Comparison of ENCODE assay signal across 25 mouse cellular contexts in the genomic region with DNA sequence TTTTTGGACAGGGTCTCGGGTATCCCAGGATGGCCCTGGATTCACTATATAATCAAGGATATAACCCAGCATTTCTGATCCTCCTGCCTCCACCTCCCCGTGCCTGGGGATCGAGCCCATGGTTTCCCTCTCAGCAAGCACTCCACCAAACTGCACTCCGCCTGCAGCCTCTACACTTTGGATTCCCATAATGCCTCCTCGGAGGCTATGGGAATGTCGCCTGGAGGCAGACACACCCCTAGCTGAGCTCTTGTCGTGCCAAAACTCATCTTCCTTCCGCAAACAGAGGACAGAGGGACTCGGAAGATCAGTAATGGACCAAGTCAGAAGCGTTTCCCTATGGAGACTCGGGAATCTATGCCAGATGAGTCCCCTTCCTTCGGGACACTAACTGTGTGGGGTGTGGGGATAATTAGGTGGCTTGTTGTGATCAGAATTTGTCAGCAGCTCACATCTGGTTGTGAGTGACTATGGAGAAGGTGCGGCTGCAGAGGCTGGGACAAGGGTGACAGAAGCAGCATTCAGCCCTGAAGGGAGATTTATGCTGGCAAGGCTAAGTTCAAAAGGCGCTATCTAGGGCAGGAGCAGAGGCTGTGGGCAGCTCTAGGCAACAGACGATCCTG. TPM values are rescaled to one million over a fixed set of nuclear protein-coding genes. Genes with fewer than 3 reads are reported as not detected.
A peak's percentile ranks its signal among the peaks of the same experiment; 100 is the strongest.
DNase-seq lines count a peak whose midpoint lies in the region; ATAC-seq and TF ChIP-seq lines count a peak whose summit lies in the region.
"Had no signal": no experiment of that assay in that cellular context is flagged by ENCODE, and none has a peak within 500 bp of the region (broad histone marks: within the 10 kb centered on the region; RNA-seq: fewer than 3 reads in every experiment).

No protein-coding gene starts in this region.

- H3K27ac ChIP-seq in kidney, embryonic 16.5 days (ENCODE audit: low read length): no peak overlapping the region
- H3K27ac ChIP-seq in neural tube, embryonic 11.5 days (ENCODE audit: low read depth, low read length): no peak overlapping the region
- no peak overlapping the region for H3K27ac ChIP-seq in neural tube, embryonic 15.5 days (replicated peaks)
- H3K27ac ChIP-seq in limb, embryonic 15.5 days: peak overlapping the region; percentile 5; the same call in 1 of the 2 replicates
- no peak overlapping the region for H3K27ac ChIP-seq in midbrain, postnatal 0 days (ENCODE audit: low read depth, low read length)
- H3K27ac ChIP-seq: forebrain, embryonic 13.5 days; heart, embryonic 10.5 days; heart, embryonic 15.5 days; hindbrain, embryonic 14.5 days; kidney, postnatal 0 days; liver, embryonic 14.5 days; midbrain, embryonic 12.5 days had no signal

- peaks cover 13% of the 10 kb centered on the region for H3K36me3 ChIP-seq in kidney, embryonic 16.5 days (ENCODE audit: insufficient read depth, low read length)
- H3K36me3 ChIP-seq in neural tube, embryonic 11.5 days (ENCODE audit: control insufficient read depth, insufficient read depth, low read length): peaks cover 4% of the 10 kb centered on the region; the same call in 1 of the 2 replicates
- peaks cover 7% of the 10 kb centered on the region; the same call in 1 of the 2 replicates for H3K36me3 ChIP-seq in neural tube, embryonic 15.5 days
- peaks cover 15% of the 10 kb centered on the region for H3K36me3 ChIP-seq in limb, embryonic 15.5 days
- peaks cover 5% of the 10 kb centered on the region for H3K36me3 ChIP-seq in midbrain, postnatal 0 days (ENCODE audit: insufficient read depth, low read length)

- 54% methylated on average over 15 of the region's 15 CpGs for WGBS in kidney, embryonic 16.5 days
- 54% methylated on average over 15 of the region's 15 CpGs for WGBS in neural tube, embryonic 11.5 days
- 34% methylated on average over 15 of the region's 15 CpGs for WGBS in neural tube, embryonic 15.5 days
- WGBS in limb, embryonic 15.5 days: 39% methylated on average over 15 of the region's 15 CpGs
- WGBS in midbrain, postnatal 0 days: 59% methylated on average over 15 of the region's 15 CpGs

- no peak overlapping the region for H3K4me2 ChIP-seq in kidney, embryonic 16.5 days (replicated peaks; ENCODE audit: low read depth, low read length)
- no peak overlapping the region for H3K4me2 ChIP-seq in neural tube, embryonic 11.5 days (ENCODE audit: low read depth)
- no peak overlapping the region for H3K4me2 ChIP-seq in neural tube, embryonic 15.5 days
- H3K4me2 ChIP-seq in limb, embryonic 15.5 days: no peak overlapping the region
- H3K4me2 ChIP-seq in midbrain, postnatal 0 days (ENCODE audit: low read depth, low read length, poor library complexity, severe bottlenecking): no peak overlapping the region
- H3K4me2 ChIP-seq: forebrain, embryonic 13.5 days; heart, embryonic 15.5 days; hindbrain, embryonic 14.5 days; midbrain, embryonic 12.5 days had no signal

- H3K4me1 ChIP-seq in kidney, embryonic 16.5 days (ENCODE audit: insufficient read depth, low read length): peaks cover 19% of the 10 kb centered on the region
- H3K4me1 ChIP-seq in neural tube, embryonic 11.5 days (ENCODE audit: control insufficient read depth, insufficient read depth, low read length): peaks cover 6% of the 10 kb centered on the region
- H3K4me1 ChIP-seq in neural tube, embryonic 15.5 days: peaks cover 27% of the 10 kb centered on the region
- peaks cover 34% of the 10 kb centered on the region for H3K4me1 ChIP-seq in limb, embryonic 15.5 days
- H3K4me1 ChIP-seq in midbrain, postnatal 0 days (ENCODE audit: insufficient read depth, low read length): 0 out of 2 replicates have a peak, but pooled peaks cover 2% of the 10 kb centered on the region

- TF ChIP-seq CTCF in midbrain, postnatal 0 days (IDR thresholded peaks at IDR 0.05): no peak

- H3K4me3 ChIP-seq in kidney, embryonic 16.5 days (ENCODE audit: low read length): no peak overlapping the region
- H3K4me3 ChIP-seq in neural tube, embryonic 11.5 days (ENCODE audit: low read depth, low read length): no peak overlapping the region
- no peak overlapping the region for H3K4me3 ChIP-seq in neural tube, embryonic 15.5 days (replicated peaks)
- no peak overlapping the region for H3K4me3 ChIP-seq in limb, embryonic 15.5 days
- H3K4me3 ChIP-seq in midbrain, postnatal 0 days (ENCODE audit: low read depth, low read length): no peak overlapping the region
- H3K4me3 ChIP-seq: forebrain, embryonic 13.5 days; heart, embryonic 10.5 days; heart, embryonic 15.5 days; midbrain, embryonic 12.5 days had no signal

- H3K27me3 ChIP-seq in kidney, embryonic 16.5 days (ENCODE audit: insufficient read depth, low read length): 0 out of 2 replicates have a peak, but pooled peaks cover 4% of the 10 kb centered on the region
- peaks cover 3% of the 10 kb centered on the region; the same call in 1 of the 2 replicates for H3K27me3 ChIP-seq in neural tube, embryonic 11.5 days (ENCODE audit: control insufficient read depth, insufficient read depth, low read length)
- no peaks in the 10 kb centered on the region for H3K27me3 ChIP-seq in neural tube, embryonic 15.5 days (replicated peaks)
- H3K27me3 ChIP-seq in limb, embryonic 15.5 days: peaks cover 5% of the 10 kb centered on the region; the same call in 1 of the 2 replicates
- H3K27me3 ChIP-seq in midbrain, postnatal 0 days (ENCODE audit: insufficient read depth, low read length): no peaks in the 10 kb centered on the region

- peak; percentile 7 for DNase-seq in cerebellum, adult 9-11 months
- DNase-seq in cerebellum, adult 11-12 months: no peak
- no peak for DNase-seq in kidney, adult 8-10 months
- DNase-seq in neural tube, embryonic 11.5 days (ENCODE audit: low spot score): no peak
- DNase-seq in midbrain, postnatal 0 days (ENCODE audit: low spot score): no peak
- DNase-seq: adrenal gland, postnatal 10 days; cerebellum, postnatal 14 days; gastrocnemius, postnatal 10 days; kidney, adult 18-20 months; kidney, postnatal 4 days; liver; lung, postnatal 10 days had no signal

- H3K9ac ChIP-seq in kidney, embryonic 16.5 days (replicated peaks; ENCODE audit: low read length): 0 out of 2 replicates have a peak overlapping the region, but pooled peaks have one; percentile 20
- H3K9ac ChIP-seq in neural tube, embryonic 11.5 days (ENCODE audit: low read length): peak overlapping the region; percentile 7; the same call in 1 of the 2 replicates
- H3K9ac ChIP-seq in neural tube, embryonic 15.5 days (replicated peaks): no peak overlapping the region
- H3K9ac ChIP-seq in limb, embryonic 15.5 days: no peak overlapping the region
- no peak overlapping the region for H3K9ac ChIP-seq in midbrain, postnatal 0 days (replicated peaks; ENCODE audit: low read length, poor library complexity, severe bottlenecking)
- H3K9ac ChIP-seq: forebrain, embryonic 13.5 days; heart, embryonic 15.5 days; hindbrain, embryonic 14.5 days; liver, embryonic 14.5 days; midbrain, embryonic 12.5 days had no signal

- ATAC-seq in kidney, embryonic 16.5 days (ENCODE audit: low FRiP score, low TSS enrichment): no peak
- no peak for ATAC-seq in neural tube, embryonic 11.5 days (ENCODE audit: insufficient read depth, low FRiP score, low TSS enrichment)
- ATAC-seq in neural tube, embryonic 15.5 days (ENCODE audit: low FRiP score): no peak
- no peak for ATAC-seq in limb, embryonic 15.5 days (ENCODE audit: insufficient number of reproducible peaks, low FRiP score, low TSS enrichment, low read depth)
- no peak for ATAC-seq in midbrain, postnatal 0 days (ENCODE audit: low FRiP score)
- ATAC-seq: forebrain, embryonic 13.5 days; inflammation-experienced regulatory T-cells, adult 6 months had no signal

- no peaks in the 10 kb centered on the region for H3K9me3 ChIP-seq in kidney, embryonic 16.5 days (ENCODE audit: low read length)
- no peaks in the 10 kb centered on the region for H3K9me3 ChIP-seq in neural tube, embryonic 11.5 days (ENCODE audit: control insufficient read depth, low read length)
- no peaks in the 10 kb centered on the region for H3K9me3 ChIP-seq in neural tube, embryonic 15.5 days (replicated peaks)
- H3K9me3 ChIP-seq in limb, embryonic 15.5 days: no peaks in the 10 kb centered on the region
- no peaks in the 10 kb centered on the region for H3K9me3 ChIP-seq in midbrain, postnatal 0 days (ENCODE audit: low read length)
- H3K9me3 ChIP-seq: forebrain, embryonic 13.5 days; heart, embryonic 10.5 days; heart, embryonic 15.5 days; midbrain, embryonic 12.5 days had no signal

RNA-seq across cellular contexts. Expression of a gene that starts 4.2 kb away (rescaled TPM):
- 0.59 TPM in 1 of 2 replicates, not detected in the other for polyA plus RNA-seq in kidney, embryonic 16.5 days (2015; fragmentation: Nextera tagmentation; extraction: Ambion mirVana)
- polyA plus RNA-seq in neural tube, embryonic 11.5 days (2014; fragmentation: Nextera tagmentation; extraction: Ambion mirVana): 0.57 TPM in 1 of 2 replicates, not detected in the other
- polyA plus RNA-seq in neural tube, embryonic 15.5 days (2015; fragmentation: Nextera tagmentation; extraction: Ambion mirVana): 2.2 and 3.0 TPM in 2 replicates
- 0.49 and 0.86 TPM in 2 replicates for polyA plus RNA-seq in limb, embryonic 15.5 days (2015; fragmentation: Nextera tagmentation; extraction: Ambion mirVana)
- 3.0 and 5.1 TPM in 2 replicates for total RNA-seq in midbrain, postnatal 0 days (2014; rRNA removed)
- 4.5 and 5.1 TPM in 2 replicates for polyA plus RNA-seq in midbrain, postnatal 0 days (2015; fragmentation: Nextera tagmentation; extraction: Ambion mirVana)
- total RNA-seq: G1E; gastrocnemius, postnatal 10 days; megakaryocyte, adult 5-6 weeks had no signal
- polyA plus RNA-seq: forebrain, embryonic 13.5 days; G1E; inflammation-experienced regulatory T-cells, adult 6 months; liver, embryonic 14.5 days had no signal

RNA-seq across cellular contexts. Expression of a gene that starts 45.4 kb away (rescaled TPM):
- polyA plus RNA-seq in kidney, embryonic 16.5 days (2015; fragmentation: Nextera tagmentation; extraction: Ambion mirVana): 213 and 252 TPM in 2 replicates
- 338 and 339 TPM in 2 replicates for polyA plus RNA-seq in neural tube, embryonic 11.5 days (2014; fragmentation: Nextera tagmentation; extraction: Ambion mirVana)
- polyA plus RNA-seq in neural tube, embryonic 15.5 days (2015; fragmentation: Nextera tagmentation; extraction: Ambion mirVana): 25.8 and 71.2 TPM in 2 replicates
- polyA plus RNA-seq in limb, embryonic 15.5 days (2015; fragmentation: Nextera tagmentation; extraction: Ambion mirVana): 162 and 178 TPM in 2 replicates
- total RNA-seq in midbrain, postnatal 0 days (2014; rRNA removed): 13.9 and 21.1 TPM in 2 replicates
- polyA plus RNA-seq in midbrain, postnatal 0 days (2015; fragmentation: Nextera tagmentation; extraction: Ambion mirVana): 7.4 and 10.0 TPM in 2 replicates

RNA-seq across cellular contexts. Expression of a gene that starts 51.0 kb away (rescaled TPM):
- polyA plus RNA-seq in kidney, embryonic 16.5 days (2015; fragmentation: Nextera tagmentation; extraction: Ambion mirVana): 31.4 and 32.5 TPM in 2 replicates
- 73.2 and 75.1 TPM in 2 replicates for polyA plus RNA-seq in neural tube, embryonic 11.5 days (2014; fragmentation: Nextera tagmentation; extraction: Ambion mirVana)
- polyA plus RNA-seq in neural tube, embryonic 15.5 days (2015; fragmentation: Nextera tagmentation; extraction: Ambion mirVana): 17.3 and 19.9 TPM in 2 replicates
- polyA plus RNA-seq in limb, embryonic 15.5 days (2015; fragmentation: Nextera tagmentation; extraction: Ambion mirVana): 43.9 and 51.7 TPM in 2 replicates
- total RNA-seq in midbrain, postnatal 0 days (2014; rRNA removed): 14.3 and 20.4 TPM in 2 replicates
- polyA plus RNA-seq in midbrain, postnatal 0 days (2015; fragmentation: Nextera tagmentation; extraction: Ambion mirVana): 8.2 and 8.7 TPM in 2 replicates

Comparison
In these comparisons a context has a peak if more than half of its experiments do, and no peak if none do; other contexts are left out.
1. H3K9ac ChIP-seq: peak in kidney, embryonic 16.5 days (single experiment) and neural tube, embryonic 11.5 days (single experiment); none in neural tube, embryonic 15.5 days (single experiment), limb, embryonic 15.5 days (single experiment) and midbrain, postnatal 0 days (single experiment).